Mouse (Mus musculus): ENCODE measurements at regions not wholly inside any gene's neighbourhood (a gene's known extent, or its start where the extent isn't known, plus 50 kb on each side); places are given as distances from the start of the nearest gene placed in this dataset.
A peak's percentile ranks its signal among the peaks of the same experiment; 100 is the strongest.

- TF ChIP-seq CTCF (conservative IDR thresholded peaks at IDR 0.05; ENCODE audit: low read length) = peak; percentile 56
- no peak for TF ChIP-seq NANOG (IDR thresholded peaks at IDR 0.05; ENCODE audit: borderline replicate concordance, low read length)
- no peak for TF ChIP-seq POU5F1 (IDR thresholded peaks at IDR 0.05; ENCODE audit: borderline replicate concordance, low read length)
Observed at GRCm38 (mm10) chr8:18388353-18388752, 589.7 kb downstream of the Defb40 start.

All from E14TG2a.4 (cell line).